Mouse (Mus musculus): Measurements from ENCODE around the gene March6. TPM values are rescaled to one million over a fixed set of nuclear protein-coding genes. Genes with fewer than 3 reads are reported as not detected.

March6 gene
- polyA plus RNA-seq, 1 experiment from 2014 or later: 61.0 TPM

- no peak for DNase-seq (ENCODE audit: low read depth, low spot score)
- POLR2A ChIA-PET: interaction anchor here (0.8 kb wide), 1 partner anchor 10 kb away, joined by 3 read pairs; no protein-coding TSS in a partner anchor
- no peak for ATAC-seq
- no peaks in the 10 kb centered on the region for H3K27me3 ChIP-seq
- no peak for TF ChIP-seq CTCF (IDR thresholded peaks at IDR 0.05)
- in situ Hi-C loops (cut with MboI; ENCODE audit: low pct_unique_long_range_greater_than_20kb): no loop called here
- CTCF ChIA-PET: interaction anchor here (1.1 to 1.2 kb wide), 3 partner anchors 11 to 83 kb away, joined by 3 to 5 read pairs (median 3); partner anchors contain the start of gene Ropn1l
Observed at GRCm38 (mm10) chr15:31417796-31418685, 112.8 kb downstream of the March6 start.

GRCm38 (mm10) chr15:31417409-31417795 is 113.5 kb downstream of the March6 start:
- POLR2A ChIA-PET: no interaction called here
- in situ Hi-C loops (cut with MboI; ENCODE audit: low pct_unique_long_range_greater_than_20kb): no loop called here
- TF ChIP-seq CTCF (IDR thresholded peaks at IDR 0.05): no peak
- DNase-seq (ENCODE audit: low read depth, low spot score) (no peak), ATAC-seq (no peak)
- CTCF ChIA-PET: interaction anchor here (1.1 kb wide), 1 partner anchor 36 kb away, joined by 3 read pairs; the partner anchor contains the start of gene Ropn1l
- H3K27me3 ChIP-seq: no peaks in the 10 kb centered on the region

- CTCF ChIA-PET: interaction anchor here (1.0 kb wide), 1 partner anchor 102 kb away, joined by 3 read pairs; no protein-coding TSS in a partner anchor
- no peak for TF ChIP-seq CTCF (IDR thresholded peaks at IDR 0.05)
- H3K27me3 ChIP-seq: no peaks in the 10 kb centered on the region
- DNase-seq (ENCODE audit: low read depth, low spot score) (no peak), ATAC-seq (no peak)
- POLR2A ChIA-PET: no interaction called here
- in situ Hi-C loops (cut with MboI; ENCODE audit: low pct_unique_long_range_greater_than_20kb): no loop called here
Observed at GRCm38 (mm10) chr15:31415181-31415580, 115.7 kb downstream of the March6 start.

DNA sequence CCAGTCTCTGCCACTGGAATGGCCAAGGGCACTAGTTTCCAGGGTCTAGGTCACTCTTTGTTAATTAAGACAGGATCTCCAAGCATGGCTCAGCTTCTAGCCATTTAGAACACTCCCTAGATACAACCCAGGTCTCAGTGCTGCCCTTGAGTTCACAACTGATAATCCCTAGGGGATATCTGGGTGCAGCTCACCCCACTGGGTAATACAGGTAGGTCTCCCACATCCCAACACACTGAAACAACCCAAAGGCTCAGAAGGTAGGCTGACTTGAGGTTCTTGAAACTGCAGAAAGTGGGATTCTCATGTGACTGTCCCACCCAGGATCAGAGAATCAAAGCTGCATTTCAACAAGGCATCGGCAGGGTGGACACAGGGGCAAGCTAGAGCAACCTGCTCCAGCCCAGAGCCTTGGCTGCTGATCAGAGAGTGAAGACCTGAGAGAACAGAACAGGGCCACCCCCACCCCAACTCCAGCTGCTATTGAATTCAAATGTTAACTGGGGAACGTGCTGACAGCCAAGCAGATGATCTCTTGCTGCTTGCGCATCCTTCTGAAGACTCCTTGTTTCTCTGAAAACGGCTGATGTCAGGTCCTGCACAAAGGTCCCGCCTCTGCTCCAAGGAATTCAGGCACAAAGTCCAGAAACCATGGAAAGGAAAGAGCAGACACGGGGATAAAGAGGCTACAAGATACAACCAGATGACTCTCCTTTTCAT is 116.5 kb downstream of the March6 start:
- DNase-seq (ENCODE audit: low read depth, low spot score) (no peak), ATAC-seq (no peak)
- in situ Hi-C loops (cut with MboI; ENCODE audit: low pct_unique_long_range_greater_than_20kb): no loop called here
- CTCF ChIA-PET: interaction anchor here (1.0 kb wide), 1 partner anchor 101 kb away, joined by 3 read pairs; no protein-coding TSS in a partner anchor
- no peak for TF ChIP-seq CTCF (IDR thresholded peaks at IDR 0.05)
- H3K27me3 ChIP-seq: no peaks in the 10 kb centered on the region
- POLR2A ChIA-PET: no interaction called here

- H3K27me3 ChIP-seq: no peaks in the 10 kb centered on the region
- in situ Hi-C loops (cut with MboI; ENCODE audit: low pct_unique_long_range_greater_than_20kb): no loop called here
- no peak for DNase-seq (ENCODE audit: low read depth, low spot score)
- POLR2A ChIA-PET: no interaction called here
- CTCF ChIA-PET: no interaction called here
- no peak for TF ChIP-seq CTCF (IDR thresholded peaks at IDR 0.05)
- ATAC-seq: no peak
Observed at GRCm38 (mm10) chr15:31413662-31414061, 117.2 kb downstream of the March6 start.

- DNase-seq (ENCODE audit: low read depth, low spot score): no peak
- no peak for ATAC-seq
- CTCF ChIA-PET: interaction anchor here (0.6 to 1.9 kb wide), 2 partner anchors 8 to 11 kb away, joined by 3 to 5 read pairs; no protein-coding TSS in a partner anchor
- no peak for TF ChIP-seq CTCF (IDR thresholded peaks at IDR 0.05)
- H3K27me3 ChIP-seq: no peaks in the 10 kb centered on the region
- POLR2A ChIA-PET: no interaction called here
- in situ Hi-C loops (cut with MboI; ENCODE audit: low pct_unique_long_range_greater_than_20kb): no loop called here
Observed at GRCm38 (mm10) chr15:31412933-31413332, 117.9 kb downstream of the March6 start.

DNA sequence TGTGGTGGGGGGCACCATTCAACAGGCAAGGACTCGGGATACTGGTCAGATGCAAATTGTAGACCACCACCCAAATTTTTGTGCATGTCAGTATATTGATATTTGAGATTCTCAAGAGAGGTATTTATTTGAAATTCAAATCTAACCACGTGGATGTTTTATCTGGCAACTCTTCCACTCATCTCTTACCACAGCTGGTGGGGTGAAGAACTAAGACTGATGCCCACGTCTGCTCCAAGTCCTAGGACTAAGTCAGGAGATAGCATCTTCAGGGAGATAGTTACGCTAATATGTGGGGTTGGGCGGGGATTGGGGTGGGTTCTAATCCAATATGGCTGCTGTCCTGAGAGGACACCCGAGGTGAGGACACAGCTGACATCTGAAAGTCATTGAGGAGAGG is 118.4 kb downstream of the March6 start:
- ChIA-PET POLR2A (no interaction called here), CTCF (interaction anchor here (0.6 to 1.9 kb wide), 2 partner anchors 9 to 12 kb away, joined by 3 to 5 read pairs; no protein-coding TSS in a partner anchor)
- in situ Hi-C loops (cut with MboI; ENCODE audit: low pct_unique_long_range_greater_than_20kb): no loop called here
- DNase-seq (ENCODE audit: low read depth, low spot score): no peak
- no peak for TF ChIP-seq CTCF (IDR thresholded peaks at IDR 0.05)
- no peaks in the 10 kb centered on the region for H3K27me3 ChIP-seq
- no peak for ATAC-seq

DNA sequence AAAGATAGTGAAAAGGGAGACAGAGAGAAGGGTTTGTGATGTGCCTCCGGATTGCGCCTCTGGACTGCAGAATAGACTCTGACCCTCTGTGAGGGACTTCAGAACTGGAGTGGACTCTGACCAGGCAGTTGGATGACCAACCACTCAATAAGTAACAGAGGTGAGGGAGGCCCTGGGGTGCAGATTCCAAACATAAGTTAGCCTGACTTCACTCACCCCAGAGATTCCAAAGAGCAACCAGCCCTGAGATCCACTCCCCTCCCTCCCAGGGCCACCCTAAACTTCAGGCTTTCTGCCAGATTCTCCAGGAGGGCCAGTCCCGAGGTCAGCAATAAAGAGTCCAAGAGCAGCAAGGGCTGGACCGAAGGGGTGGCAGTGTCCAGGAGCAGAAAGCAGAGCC is 123.4 kb downstream of the March6 start:
- TF ChIP-seq CTCF (IDR thresholded peaks at IDR 0.05): no peak
- POLR2A ChIA-PET: interaction anchor here (0.7 to 1.1 kb wide), 3 partner anchors 55 to 91 kb away, joined by 3 to 5 read pairs (median 3); no protein-coding TSS in a partner anchor
- in situ Hi-C loops (cut with MboI; ENCODE audit: low pct_unique_long_range_greater_than_20kb): no loop called here
- DNase-seq (ENCODE audit: low read depth, low spot score) (peak; percentile 95), ATAC-seq (peak; percentile 94)
- CTCF ChIA-PET: interaction anchor here (0.9 to 1.7 kb wide), 5 partner anchors 11 to 64 kb away, joined by 3 to 4 read pairs (median 3); no protein-coding TSS in a partner anchor
- H3K27me3 ChIP-seq: no peaks in the 10 kb centered on the region

- in situ Hi-C loops (cut with MboI; ENCODE audit: low pct_unique_long_range_greater_than_20kb): no loop called here
- POLR2A ChIA-PET: interaction anchor here (0.7 to 1.1 kb wide), 2 partner anchors 56 to 65 kb away, joined by 3 read pairs; no protein-coding TSS in a partner anchor
- no peak for TF ChIP-seq CTCF (IDR thresholded peaks at IDR 0.05)
- DNase-seq (ENCODE audit: low read depth, low spot score) (no peak), ATAC-seq (no peak)
- H3K27me3 ChIP-seq: no peaks in the 10 kb centered on the region
- CTCF ChIA-PET: interaction anchor here (0.9 to 1.7 kb wide), 2 partner anchors 11 to 14 kb away, joined by 3 read pairs; no protein-coding TSS in a partner anchor
Observed at GRCm38 (mm10) chr15:31406881-31407280, 124.0 kb downstream of the March6 start.

Other genes starting within 250 kb of the March6 start
- 9.3 TPM for gene Ankrd33b, start 163.3 kb downstream of the March6 start, polyA plus RNA-seq (2021)
- 7.6 TPM for gene Ropn1l, start 77.3 kb downstream of the March6 start, polyA plus RNA-seq (2021)
- gene Cmbl, start 34.3 kb upstream of the March6 start, polyA plus RNA-seq (2021): 0.51 TPM
- gene Cct5, start 70.8 kb upstream of the March6 start, polyA plus RNA-seq (2021): 407 TPM
- gene Fam173b, start 70.8 kb upstream of the March6 start, polyA plus RNA-seq (2021): 13.3 TPM

All from Patski (cell line).